Mouse (Mus musculus): ENCODE measurements around the gene Atp6v1c2.

GRCm38 (mm10) chr12:17241016-17241415, 88.1 kb downstream of the Atp6v1c2 start:
- TF ChIP-seq EP300 (IDR thresholded peaks at IDR 0.05; ENCODE audit: low read length): no peak
- TF ChIP-seq ETS1 (conservative IDR thresholded peaks at IDR 0.05; ENCODE audit: low read depth, low read length): no peak
- no peak for TF ChIP-seq CTCF (conservative IDR thresholded peaks at IDR 0.05 in 1 of 2, IDR thresholded peaks at IDR 0.05 in 1 of 2; ENCODE audit: low read depth in 2 of 2, low read length in 2 of 2)
- no peak for TF ChIP-seq UBTF (IDR thresholded peaks at IDR 0.05; ENCODE audit: low read depth, low read length)
- no peak for TF ChIP-seq MAX (IDR thresholded peaks at IDR 0.05; ENCODE audit: low read length)

Measured in CH12.LX (cell line).